Mouse (Mus musculus): Measurements from ENCODE around the gene Efhd2.

The Efhd2 gene

DNA sequence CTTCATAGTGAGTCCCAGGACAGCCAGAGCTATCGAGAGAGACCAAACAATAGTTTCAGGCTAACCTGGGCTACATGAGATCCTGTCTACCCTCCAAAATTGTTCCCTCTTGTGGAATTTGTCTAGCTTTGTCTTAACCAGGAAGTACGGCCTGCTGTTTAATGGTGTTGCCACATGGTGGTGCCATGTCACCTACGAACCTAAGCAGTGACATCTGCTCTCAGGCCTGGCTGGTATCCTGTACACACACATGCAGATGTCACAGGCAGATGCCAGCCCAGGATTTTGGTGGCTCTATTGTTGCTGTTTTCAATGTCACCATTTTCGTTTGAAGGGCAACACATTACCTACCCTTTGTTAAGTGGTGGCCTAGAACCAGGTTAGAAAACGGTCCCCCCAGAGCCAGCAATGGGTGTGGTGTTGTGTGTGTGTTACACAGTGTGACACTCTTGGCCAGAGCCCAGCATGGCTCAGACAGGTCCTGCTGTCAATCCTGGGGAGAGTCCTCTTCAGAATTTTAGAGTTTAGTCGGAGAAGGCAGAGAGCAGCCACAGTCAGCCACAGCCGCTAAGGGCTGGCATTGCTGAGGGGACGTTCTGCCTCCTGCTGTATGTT is 64.8 kb downstream of the Efhd2 start:
- peak; percentile 61 for DNase-seq (ENCODE audit: low read depth, low spot score)
